Mouse (Mus musculus) limb, embryonic 14.5 days (tissue): ENCODE measurements around the gene Obp2a. TPM values are rescaled to one million over a fixed set of nuclear protein-coding genes. Genes with fewer than 3 reads are reported as not detected.
A peak's percentile ranks its signal among the peaks of the same experiment; 100 is the strongest.
"Not testable (repeated sequence)": the region's sequence is repeated elsewhere in the genome, so short reads cannot be mapped to it uniquely, and the experiment has no call there.

Experiments
- ATAC-seq: fragments of 200-750 bp; cut with Nextera tagmentation; 2 replicates; pipeline ENCODE4 v1.8.0; 2017; ENCODE audit warnings: low read depth, moderate number of reproducible peaks, moderate TSS enrichment; ENCODE audit not compliant: low FRiP score
- DNase-seq: peaks from one replicate; pipeline ENCODE4 v3.0.0-alpha.2; 2015; ENCODE audit warnings: low spot score
- H3K27ac ChIP-seq: fragments of 300-500 bp; sonication (generic); replicated peaks from 2 replicates; pipeline ENCODE4 v1.5.1; 2014; ENCODE audit warnings: low read depth, mild to moderate bottlenecking, low read length, moderate library complexity, mixed read lengths
- H3K27me3 ChIP-seq: fragments of 300-500 bp; sonication (generic); 2 replicates; pipeline ENCODE4 v1.6.1; 2014; ENCODE audit warnings: low read length, mixed read lengths; ENCODE audit not compliant: control insufficient read depth, insufficient read depth
- H3K36me3 ChIP-seq: fragments of 300-500 bp; sonication (generic); 2 replicates; pipeline ENCODE4 v1.6.1; 2014; ENCODE audit warnings: mild to moderate bottlenecking, low read length, moderate library complexity, mixed read lengths; ENCODE audit not compliant: control insufficient read depth, insufficient read depth
- H3K4me1 ChIP-seq: fragments of 300-500 bp; sonication (generic); 2 replicates; pipeline ENCODE4 v1.6.1; 2014; ENCODE audit warnings: antibody characterized with exemption, low read length, mixed read lengths; ENCODE audit not compliant: control insufficient read depth, insufficient read depth
- H3K4me2 ChIP-seq: fragments of 300-500 bp; sonication (generic); replicated peaks from 2 replicates; pipeline ENCODE4 v1.6.1; 2014; ENCODE audit warnings: low read depth, mild to moderate bottlenecking, low read length, moderate library complexity; ENCODE audit not compliant: severe bottlenecking
- H3K4me3 ChIP-seq: fragments of 300-500 bp; sonication (generic); replicated peaks from 2 replicates; pipeline ENCODE4 v1.5.1; 2014; ENCODE audit warnings: low read length
- H3K9ac ChIP-seq: fragments of 300-500 bp; sonication (generic); 2 replicates; pipeline ENCODE4 v1.6.1; 2014; ENCODE audit warnings: mild to moderate bottlenecking, low read depth, low read length, moderate library complexity; ENCODE audit not compliant: severe bottlenecking
- H3K9me3 ChIP-seq: fragments of 300-500 bp; sonication (generic); 2 replicates; pipeline ENCODE4 v1.6.1; 2016; ENCODE audit warnings: low read length; ENCODE audit not compliant: control insufficient read depth
- POLR2A ChIP-seq: fragments of 200-500 bp; IDR thresholded peaks from 2 replicates; pipeline ENCODE4 v1.8.0; 2012; ENCODE audit warnings: inconsistent platforms, mild to moderate bottlenecking, moderate library complexity, borderline replicate concordance; ENCODE audit not compliant: insufficient read depth, insufficient read length; ENCODE audit errors: extremely low read depth
- WGBS: fragments of 180-500 bp; shearing (Covaris S2); extraction: QIAGEN DNeasy Blood & Tissue Kit; methylation state at CpG from one replicate; pipeline ENCODE4 v1.1.7; 2014; 5-methylcytosine and 5-hydroxymethylcytosine counted together
- polyA plus RNA-seq, 2 experiments: library from polyadenylated mRNA; depleted of rRNA in 1 of 2; stranded (reverse) in 1 of 2; unstranded in 1 of 2; fragments of >200 nt; fragmentation: Nextera tagmentation in 1 of 2; extraction: Ambion mirVana in 1 of 2; gene quantifications; 2 replicates each; pipeline versions ENCODE4 v1.2.1 to v1.2.3; 2012 to 2014

The Obp2a gene
- polyA plus RNA-seq, 2 experiments: not detected

DNA sequence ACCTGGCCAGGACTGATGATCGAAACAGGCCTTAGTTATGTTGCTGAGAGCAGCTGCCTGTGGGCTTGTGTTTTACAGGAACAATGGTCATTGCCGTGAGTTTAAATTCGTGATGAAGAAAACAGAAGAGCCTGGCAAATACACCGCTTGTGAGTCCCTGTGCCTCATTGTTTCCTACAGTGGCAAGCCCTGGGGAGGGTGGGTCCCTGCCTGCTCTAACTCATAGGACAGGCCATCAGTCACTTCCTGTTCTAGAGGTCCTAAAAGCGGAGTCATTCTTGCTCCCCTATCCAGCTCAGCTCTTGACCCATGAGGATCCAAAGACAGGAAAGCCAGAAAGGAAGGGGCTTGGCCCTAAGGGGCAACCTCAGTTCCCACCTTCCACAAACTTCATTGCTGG, 1.2 kb downstream of the Obp2a start:
- no peaks in the 10 kb centered on the region for H3K9me3 ChIP-seq
- no peak overlapping the region for H3K9ac ChIP-seq
- no peak overlapping the region for H3K27ac ChIP-seq
- no peak overlapping the region for H3K4me2 ChIP-seq
- H3K4me1 ChIP-seq: no peaks in the 10 kb centered on the region
- H3K4me3 ChIP-seq: no peak overlapping the region
- WGBS: 67% methylated on average over 5 of the region's 5 CpGs
- no peak for TF ChIP-seq POLR2A
- H3K27me3 ChIP-seq: no peaks in the 10 kb centered on the region
- DNase-seq: no peak
- no peaks in the 10 kb centered on the region for H3K36me3 ChIP-seq
- ATAC-seq: no peak

DNA sequence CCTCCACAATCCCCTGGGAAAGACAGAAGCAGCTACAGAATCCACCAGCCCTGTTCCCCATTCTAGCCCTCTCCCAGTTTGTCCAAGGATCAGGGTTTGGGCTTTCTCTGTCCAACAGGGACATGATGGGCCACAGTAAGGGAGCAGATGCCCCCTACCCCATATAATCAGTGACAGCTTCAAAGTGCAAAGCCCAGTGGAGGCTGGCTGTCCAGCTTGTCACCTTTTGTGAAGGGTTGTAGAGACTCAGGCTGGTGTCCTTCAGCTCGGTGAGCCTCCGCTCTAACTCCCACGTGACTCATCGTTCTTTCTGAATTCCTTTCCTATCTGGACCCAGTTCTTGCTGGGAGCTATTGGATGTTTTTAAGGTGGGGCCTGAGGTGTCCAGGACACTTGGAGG, 3.9 kb downstream of the Obp2a start:
- H3K4me1 ChIP-seq: peaks cover 6% of the 10 kb centered on the region; the same call in 1 of the 2 replicates
- H3K36me3 ChIP-seq: no peaks in the 10 kb centered on the region
- 80% methylated on average over 4 of the region's 4 CpGs for WGBS
- TF ChIP-seq POLR2A: no peak
- no peak overlapping the region for H3K9ac ChIP-seq
- no peaks in the 10 kb centered on the region for H3K9me3 ChIP-seq
- H3K27ac ChIP-seq: no peak overlapping the region
- DNase-seq: no peak
- no peaks in the 10 kb centered on the region for H3K27me3 ChIP-seq
- no peak overlapping the region for H3K4me3 ChIP-seq
- no peak overlapping the region for H3K4me2 ChIP-seq
- no peak for ATAC-seq

DNA sequence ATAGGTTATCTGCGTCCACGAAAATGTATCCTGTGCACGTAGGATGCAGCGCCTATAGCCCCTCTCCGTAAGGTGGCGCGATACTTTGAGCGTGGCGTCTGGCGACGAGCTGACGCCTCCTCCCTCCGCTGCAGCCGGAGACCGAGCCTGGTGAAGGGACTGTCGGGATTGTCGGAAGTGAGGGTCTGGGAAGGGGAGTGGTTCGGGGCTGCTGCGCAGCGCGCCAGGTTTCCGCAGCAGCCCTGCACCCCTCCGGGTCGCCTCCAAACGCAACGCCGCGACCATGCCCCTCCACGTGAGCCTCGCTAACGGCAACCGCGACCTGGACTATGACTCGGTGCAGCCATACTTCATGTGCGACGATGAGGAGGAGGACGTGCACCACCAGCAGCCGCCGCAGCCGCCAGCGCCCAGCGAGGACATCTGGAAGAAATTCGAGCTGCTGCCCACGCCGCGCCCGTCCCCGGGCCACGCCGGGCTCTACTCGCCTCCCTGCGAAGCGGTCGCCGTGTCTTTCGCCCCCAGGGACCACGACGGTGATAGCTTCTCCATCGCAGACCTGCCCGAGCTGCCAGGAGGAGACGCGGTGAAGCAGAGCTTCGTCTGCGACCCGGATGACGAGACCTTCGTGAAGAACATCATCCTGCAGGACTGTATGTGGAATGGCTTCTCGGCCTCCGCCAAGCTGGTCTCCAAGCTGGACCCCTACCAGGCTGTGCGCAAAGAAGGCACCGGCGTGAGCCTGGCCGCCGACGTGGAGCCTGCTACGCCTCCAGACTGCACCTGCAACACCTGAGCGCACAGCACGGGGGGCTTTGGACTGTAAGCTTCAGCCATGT, 7.0 kb downstream of the Obp2a start, which contains the start of gene Bmyc:
Bmyc (plus strand) TSS at position 97 of the 839 bp plus-strand sequence.
- Histone ChIP-seq H3K4me1 (peaks cover 6% of the 10 kb centered on the region; the same call in 1 of the 2 replicates), H3K4me2 (peak within 1 kb of the TSS; percentile 91)
- under 1% methylated on average over 63 of the region's 78 CpGs for WGBS

DNA sequence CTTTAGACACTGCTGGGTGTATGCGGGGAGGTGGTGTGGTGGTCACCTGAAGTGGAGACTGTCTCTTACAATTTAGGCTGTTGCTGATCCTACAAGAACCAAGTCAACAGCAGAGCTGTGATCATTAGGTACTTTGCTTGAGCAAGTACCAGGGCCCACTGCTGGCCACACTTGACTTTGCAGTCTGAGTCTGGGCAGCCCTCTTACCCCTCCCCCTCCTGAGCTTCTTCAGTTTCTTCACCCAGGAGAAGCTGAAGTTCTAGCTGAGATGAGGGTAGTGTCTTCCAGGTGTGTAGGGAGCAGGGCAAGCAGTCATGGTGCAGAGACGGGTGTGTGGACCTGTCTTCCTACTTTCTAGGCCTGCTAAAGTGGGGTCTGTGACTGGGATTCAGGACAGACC, 8.3 kb downstream of the Obp2a start:
- TF ChIP-seq POLR2A: no peak
- WGBS: 68% methylated on average over 2 of the region's 2 CpGs
- Histone ChIP-seq H3K4me3 (no peak overlapping the region; the same call in 1 of the 2 replicates), H3K4me2 (peak overlapping the region; percentile 31), H3K36me3 (no peaks in the 10 kb centered on the region), H3K9ac (no peak overlapping the region), H3K4me1 (peaks cover 6% of the 10 kb centered on the region; the same call in 1 of the 2 replicates), H3K27ac (no peak overlapping the region), H3K9me3 (no peaks in the 10 kb centered on the region), H3K27me3 (no peaks in the 10 kb centered on the region)
- DNase-seq (peak; percentile 12), ATAC-seq (no peak)

More for the DNA sequence above, 7.0 kb downstream of the Obp2a start, which contains the start of gene Bmyc:
- TF ChIP-seq POLR2A: 0 out of 2 replicates have a peak, but pooled peaks have one; percentile 43
- no peaks in the 10 kb centered on the region for H3K36me3 ChIP-seq
- peak within 1 kb of the TSS; percentile 77 for H3K27ac ChIP-seq
- DNase-seq (peak; percentile 83), ATAC-seq (peak; percentile 92)
- H3K4me3 ChIP-seq: peak within 1 kb of the TSS; percentile 65
- H3K9me3 ChIP-seq: no peaks in the 10 kb centered on the region
- no peaks in the 10 kb centered on the region for H3K27me3 ChIP-seq
- H3K9ac ChIP-seq: peak within 1 kb of the TSS; percentile 73

DNA sequence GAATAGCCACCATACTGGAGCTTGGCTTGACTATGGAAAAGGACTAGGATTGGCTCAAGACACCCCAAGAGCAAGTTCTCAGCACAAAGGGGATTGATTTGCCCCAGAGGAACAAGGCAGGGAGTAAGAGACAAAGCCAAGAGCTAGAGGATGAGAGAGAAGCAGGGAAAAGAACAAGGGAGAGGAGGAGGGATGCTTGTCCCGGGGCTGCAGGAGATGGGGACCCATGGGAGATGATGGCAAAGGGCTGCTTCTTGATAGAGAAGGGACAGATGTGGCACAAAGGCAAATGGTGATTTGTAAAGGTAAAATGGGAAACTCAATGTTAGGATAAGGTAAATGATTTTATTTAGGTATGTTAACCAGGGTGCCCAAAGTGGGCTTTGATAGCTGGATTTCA, 9.2 kb downstream of the Obp2a start:
- 93% methylated on average over 1 of the region's 1 CpGs for WGBS
- H3K4me2 ChIP-seq, H3K27me3 ChIP-seq, ATAC-seq, H3K36me3 ChIP-seq, DNase-seq, H3K4me3 ChIP-seq, H3K9ac ChIP-seq, H3K4me1 ChIP-seq, H3K9me3 ChIP-seq, H3K27ac ChIP-seq: not testable (repeated sequence)

DNA sequence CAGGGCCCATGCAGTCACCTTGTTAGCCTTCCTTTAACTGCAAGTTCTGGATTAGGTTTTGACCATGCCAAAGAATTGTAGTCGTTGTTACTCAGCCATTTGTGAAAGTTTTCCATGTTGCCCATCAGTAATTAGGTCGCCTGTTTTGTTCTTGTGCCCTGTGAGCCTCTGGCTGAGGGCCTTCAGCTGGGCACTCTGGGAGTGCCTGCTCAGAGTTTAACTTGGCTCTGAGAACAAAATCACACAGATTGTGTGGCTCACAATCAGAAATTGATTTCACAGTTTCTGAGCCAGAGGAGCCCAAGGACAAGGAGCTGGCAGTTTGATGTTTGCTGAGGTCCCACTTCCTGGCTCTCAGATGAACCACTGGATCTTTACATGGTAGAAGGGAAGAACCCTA, 9.9 kb downstream of the Obp2a start:
- not testable (repeated sequence) for H3K36me3 ChIP-seq, DNase-seq, ATAC-seq, H3K9me3 ChIP-seq, H3K27me3 ChIP-seq, H3K9ac ChIP-seq, H3K4me2 ChIP-seq, H3K4me1 ChIP-seq, H3K27ac ChIP-seq, H3K4me3 ChIP-seq
- 62% methylated on average over 2 of the region's 2 CpGs for WGBS

DNA sequence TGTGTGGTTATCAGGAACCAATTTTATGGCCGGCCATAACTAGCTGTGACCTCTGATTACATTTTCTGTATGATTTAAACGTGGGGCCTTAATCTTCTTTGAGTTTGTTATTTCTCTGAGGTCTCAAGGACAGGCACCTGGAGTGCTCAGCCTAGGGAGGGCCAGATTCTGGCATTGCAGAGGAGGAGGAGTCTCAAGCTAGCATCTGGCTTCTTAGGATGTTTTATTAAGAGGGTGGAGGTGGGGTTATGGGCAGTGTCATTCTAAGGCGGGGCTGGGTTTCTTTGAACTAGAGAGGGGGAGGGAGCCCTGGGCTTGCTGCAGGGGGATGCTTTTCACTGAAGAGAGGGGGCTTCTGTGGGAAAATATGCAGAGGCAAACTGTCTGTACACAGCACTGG, 11.8 kb downstream of the Obp2a start:
- not testable (repeated sequence) for H3K4me1 ChIP-seq, H3K4me2 ChIP-seq, H3K9me3 ChIP-seq, ATAC-seq, H3K36me3 ChIP-seq, H3K27me3 ChIP-seq, H3K9ac ChIP-seq, DNase-seq, H3K27ac ChIP-seq, H3K4me3 ChIP-seq
- WGBS: 16% methylated on average over 3 of the region's 3 CpGs
